Comparison of ENCODE assay signal across 13 mouse cellular contexts in genomic region chr6:122769771-122770759, GRCm38 (mm10). TPM values are rescaled to one million over a fixed set of nuclear protein-coding genes. Genes with fewer than 3 reads are reported as not detected.
DNase-seq lines count a peak whose midpoint lies in the region; ATAC-seq and TF ChIP-seq lines count a peak whose summit lies in the region.
"Had no signal": no experiment of that assay in that cellular context is flagged by ENCODE, and none has a peak within 500 bp of the region (broad histone marks: within the 10 kb centered on the region; RNA-seq: fewer than 3 reads in every experiment).

No protein-coding gene starts in this region.

- peak; percentile 72 for ATAC-seq in forebrain, embryonic 14.5 days
- ATAC-seq in midbrain, embryonic 12.5 days (ENCODE audit: low FRiP score, low read depth): peak; percentile 35; the same call in 1 of the 2 replicates
- no peak for ATAC-seq in liver, postnatal 0 days

- H3K4me2 ChIP-seq in forebrain, embryonic 14.5 days (ENCODE audit: low read length): no peak overlapping the region
- H3K4me2 ChIP-seq in midbrain, embryonic 12.5 days (replicated peaks): no peak overlapping the region
- no peak overlapping the region for H3K4me2 ChIP-seq in liver, postnatal 0 days (ENCODE audit: low read depth, low read length)
- H3K4me2 ChIP-seq: heart, embryonic 11.5 days; limb, embryonic 13.5 days had no signal

- H3K27me3 ChIP-seq in E14TG2a.4 (ENCODE audit: insufficient read depth, low read length): no peaks in the 10 kb centered on the region
- no peaks in the 10 kb centered on the region for H3K27me3 ChIP-seq in forebrain, embryonic 14.5 days (replicated peaks; ENCODE audit: control insufficient read depth, insufficient read depth, low read length)
- no peaks in the 10 kb centered on the region for H3K27me3 ChIP-seq in midbrain, embryonic 12.5 days
- 0 out of 2 replicates have a peak, but pooled peaks cover 3% of the 10 kb centered on the region for H3K27me3 ChIP-seq in liver, postnatal 0 days (ENCODE audit: insufficient read depth, low read length)
- H3K27me3 ChIP-seq: limb, embryonic 13.5 days had no signal

- no peak overlapping the region for H3K9ac ChIP-seq in forebrain, embryonic 14.5 days (ENCODE audit: low read length)
- no peak overlapping the region for H3K9ac ChIP-seq in midbrain, embryonic 12.5 days (replicated peaks)
- no peak overlapping the region for H3K9ac ChIP-seq in liver, postnatal 0 days (replicated peaks)
- H3K9ac ChIP-seq: limb, embryonic 13.5 days had no signal

- peak; percentile 33 to 43 for DNase-seq in cerebellum, postnatal 25 days
- DNase-seq in cerebellum, postnatal 36 days: no peak
- peak; percentile 78 for DNase-seq in forebrain, embryonic 14.5 days (ENCODE audit: low spot score)
- no peak for DNase-seq in spleen, adult 18-20 months
- DNase-seq in liver, postnatal 0 days: no peak
- DNase-seq in heart, adult 9 months (ENCODE audit: low spot score in 2 of 2): no peak
- DNase-seq: adrenal gland, adult 8-10 months; thymus, adult 2 months had no signal

- WGBS in forebrain, embryonic 14.5 days: 52% methylated on average over 10 of the region's 10 CpGs
- WGBS in midbrain, embryonic 12.5 days: 46% methylated on average over 10 of the region's 10 CpGs
- WGBS in liver, postnatal 0 days (ENCODE audit: insufficient replicate concordance): 73% methylated on average over 10 of the region's 10 CpGs

- H3K9me3 ChIP-seq in E14TG2a.4 (ENCODE audit: low read length): no peaks in the 10 kb centered on the region
- no peaks in the 10 kb centered on the region for H3K9me3 ChIP-seq in forebrain, embryonic 14.5 days (replicated peaks; ENCODE audit: control insufficient read depth, low read length)
- no peaks in the 10 kb centered on the region for H3K9me3 ChIP-seq in midbrain, embryonic 12.5 days
- no peaks in the 10 kb centered on the region for H3K9me3 ChIP-seq in liver, postnatal 0 days (ENCODE audit: low read length)
- H3K9me3 ChIP-seq: limb, embryonic 13.5 days had no signal

- peaks cover 84% of the 10 kb centered on the region for H3K4me1 ChIP-seq in E14TG2a.4 (replicated peaks; ENCODE audit: low read depth, low read length)
- H3K4me1 ChIP-seq in forebrain, embryonic 14.5 days (ENCODE audit: control insufficient read depth, insufficient read depth, low read length): peaks cover 6% of the 10 kb centered on the region; the same call in 1 of the 2 replicates
- peaks cover 22% of the 10 kb centered on the region for H3K4me1 ChIP-seq in midbrain, embryonic 12.5 days
- peaks cover 3% of the 10 kb centered on the region for H3K4me1 ChIP-seq in liver, postnatal 0 days (ENCODE audit: insufficient read depth)

- no peak for TF ChIP-seq CTCF in E14TG2a.4 (conservative IDR thresholded peaks at IDR 0.05; ENCODE audit: low read length)
- no peak for TF ChIP-seq CTCF in liver, postnatal 0 days (IDR thresholded peaks at IDR 0.05; ENCODE audit: low read depth)

- peak overlapping the region; percentile 41 for H3K4me3 ChIP-seq in E14TG2a.4 (replicated peaks; ENCODE audit: low read length)
- no peak overlapping the region for H3K4me3 ChIP-seq in forebrain, embryonic 14.5 days (ENCODE audit: low read depth, low read length)
- no peak overlapping the region for H3K4me3 ChIP-seq in midbrain, embryonic 12.5 days
- no peak overlapping the region for H3K4me3 ChIP-seq in liver, postnatal 0 days (ENCODE audit: low read depth, low read length)
- H3K4me3 ChIP-seq: limb, embryonic 13.5 days had no signal

- no peak for TF ChIP-seq EP300 in liver, postnatal 0 days (IDR thresholded peaks at IDR 0.05; ENCODE audit: low read depth)

- no peak overlapping the region for H3K27ac ChIP-seq in forebrain, embryonic 14.5 days (ENCODE audit: low read depth, low read length)
- H3K27ac ChIP-seq in midbrain, embryonic 12.5 days (replicated peaks): no peak overlapping the region
- H3K27ac ChIP-seq in liver, postnatal 0 days (ENCODE audit: low read depth): no peak overlapping the region
- H3K27ac ChIP-seq: limb, embryonic 13.5 days; macrophage had no signal

- no peaks in the 10 kb centered on the region for H3K36me3 ChIP-seq in E14TG2a.4 (ENCODE audit: insufficient read depth, low read length)
- no peaks in the 10 kb centered on the region for H3K36me3 ChIP-seq in forebrain, embryonic 14.5 days (ENCODE audit: control insufficient read depth, insufficient read depth, low read length)
- no peaks in the 10 kb centered on the region for H3K36me3 ChIP-seq in midbrain, embryonic 12.5 days
- no peaks in the 10 kb centered on the region for H3K36me3 ChIP-seq in liver, postnatal 0 days (replicated peaks; ENCODE audit: insufficient read depth, low read length)
- H3K36me3 ChIP-seq: limb, embryonic 13.5 days had no signal

RNA-seq across cellular contexts. Expression of gene Slc2a3, which starts 31.4 kb away (rescaled TPM):
- 15.6 and 18.1 TPM in 2 replicates for polyA plus RNA-seq in forebrain, embryonic 14.5 days (2014; fragmentation: Nextera tagmentation; extraction: Ambion mirVana)
- polyA plus RNA-seq in midbrain, embryonic 12.5 days (2016; fragmentation: Nextera tagmentation; extraction: Ambion mirVana): 22.5 and 24.8 TPM in 2 replicates
- polyA plus RNA-seq in liver, postnatal 0 days (2015; fragmentation: Nextera tagmentation; extraction: Ambion mirVana): 7.3 and 8.5 TPM in 2 replicates

RNA-seq across cellular contexts. Expression of gene Foxj2, which starts 49.6 kb away (rescaled TPM):
- 4.9 and 6.4 TPM in 2 replicates for polyA plus RNA-seq in forebrain, embryonic 14.5 days (2014; fragmentation: Nextera tagmentation; extraction: Ambion mirVana)
- polyA plus RNA-seq in midbrain, embryonic 12.5 days (2016; fragmentation: Nextera tagmentation; extraction: Ambion mirVana): 5.7 and 5.8 TPM in 2 replicates
- 1.0 and 1.2 TPM in 2 replicates for polyA plus RNA-seq in liver, postnatal 0 days (2015; fragmentation: Nextera tagmentation; extraction: Ambion mirVana)

Comparison
In these comparisons a context has a peak if more than half of its experiments do, and no peak if none do; other contexts are left out.
1. DNase-seq: peak in cerebellum, postnatal 25 days (2 of 2) and forebrain, embryonic 14.5 days (single experiment); none in cerebellum, postnatal 36 days (0 of 2), spleen, adult 18-20 months (0 of 2), liver, postnatal 0 days (single experiment) and heart, adult 9 months (0 of 2).